Mouse (Mus musculus) CH12.LX (cell line): ENCODE measurements at regions not wholly inside any gene's neighbourhood (a gene's known extent, or its start where the extent isn't known, plus 50 kb on each side); places are given as distances from the start of the nearest gene placed in this dataset.

Source experiments
- CHD2 ChIP-seq: IDR thresholded peaks from 2 replicates; pipeline ENCODE4 v1.6.1; 2011; ENCODE audit warnings: low read length, improper control_type of control experiment
- CTCF ChIP-seq, 2 experiments: IDR thresholded peaks in 1 of 2; conservative IDR thresholded peaks in 1 of 2; 2 replicates each; pipeline ENCODE4 v1.5.1; 2011 to 2012; ENCODE audit warnings: low read depth in 2 of 2, low read length in 2 of 2, improper control_type of control experiment in 1 of 2, inconsistent platforms in 1 of 2, mild to moderate bottlenecking in 1 of 2, moderate library complexity in 1 of 2
- E2F4 ChIP-seq: IDR thresholded peaks from 2 replicates; pipeline ENCODE4 v1.6.1; 2011; ENCODE audit warnings: low read depth, low read length, improper control_type of control experiment; ENCODE audit not compliant: insufficient replicate concordance
- EP300 ChIP-seq: IDR thresholded peaks from 2 replicates; pipeline ENCODE4 v1.6.1; 2011; ENCODE audit warnings: low read length, improper control_type of control experiment
- ETS1 ChIP-seq: conservative IDR thresholded peaks from 2 replicates; pipeline ENCODE4 v1.6.1; 2012; ENCODE audit warnings: low read depth, mild to moderate bottlenecking, inconsistent platforms, low read length, improper control_type of control experiment, moderate library complexity
- POLR2A ChIP-seq: IDR thresholded peaks from 2 replicates; pipeline ENCODE4 v1.6.1; 2011; ENCODE audit warnings: low read depth, mild to moderate bottlenecking, improper control_type of control experiment, low read length
- TBP ChIP-seq: conservative IDR thresholded peaks from 2 replicates; pipeline ENCODE4 v1.6.1; 2011; ENCODE audit warnings: low read depth, low read length, improper control_type of control experiment
- UBTF ChIP-seq: IDR thresholded peaks from 2 replicates; pipeline ENCODE4 v1.6.1; 2012; ENCODE audit warnings: low read depth, mild to moderate bottlenecking, inconsistent platforms, low read length, improper control_type of control experiment, moderate library complexity

DNA sequence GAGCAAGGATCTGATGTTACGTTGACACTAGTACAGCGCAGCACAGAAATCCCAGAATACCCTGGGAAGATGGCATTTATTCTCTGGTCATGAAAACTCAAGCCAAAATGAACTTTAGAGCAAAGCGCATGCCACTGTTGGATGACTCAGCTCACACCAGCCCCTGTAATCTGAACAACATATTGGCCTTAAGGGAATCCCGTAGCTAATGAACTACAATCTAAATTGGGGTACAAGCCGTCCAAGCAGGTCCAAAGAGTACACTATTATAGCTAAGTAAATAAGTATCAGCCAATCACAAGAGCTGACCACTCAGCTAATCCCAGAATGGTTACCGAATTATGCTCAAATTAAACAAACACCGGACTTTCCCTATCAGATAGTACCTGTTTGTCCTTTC lies 62.0 kb upstream of the Acsl1 start:
- TF ChIP-seq POLR2A (no peak), CHD2 (no peak), CTCF (conservative IDR thresholded peaks at IDR 0.05 in 1 of 2, IDR thresholded peaks at IDR 0.05 in 1 of 2; ENCODE audit: low read depth in 2 of 2, low read length in 2 of 2) (no peak), EP300 (no peak), E2F4 (no peak), ETS1 (no peak), TBP (no peak), UBTF (no peak)
